Mouse (Mus musculus): ENCODE measurements around the gene Arhgap24. TPM values are rescaled to one million over a fixed set of nuclear protein-coding genes. Genes with fewer than 3 reads are reported as not detected.

The Arhgap24 gene
- polyA plus RNA-seq, 1 experiment from 2014 or later: 23.8 TPM

DNA sequence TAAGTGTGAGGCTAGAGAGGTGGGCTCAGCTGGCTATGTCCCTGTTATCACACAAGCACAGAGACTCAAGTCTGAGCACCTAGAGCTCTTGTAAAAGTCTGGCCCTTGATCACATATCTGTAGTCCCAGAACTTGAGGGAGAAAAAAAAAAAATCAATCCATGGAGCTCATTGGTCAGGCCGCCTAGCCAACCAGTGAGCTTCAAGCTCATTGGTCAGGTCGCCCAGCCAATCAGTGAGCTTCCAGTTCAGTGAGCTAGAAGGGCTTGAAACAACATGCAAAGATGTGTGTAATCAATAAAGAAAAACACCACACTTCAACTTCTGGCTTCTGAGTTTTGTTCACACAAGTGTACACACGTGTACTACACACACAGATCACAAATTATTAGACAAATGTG lies 242.4 kb downstream of the Arhgap24 start:
- Histone ChIP-seq H3K36me3 (no peaks in the 10 kb centered on the region), H3K9ac (no peak overlapping the region), H3K27ac (no peak overlapping the region), H3K9me3 (no peaks in the 10 kb centered on the region), H3K4me1 (peaks cover 36% of the 10 kb centered on the region), H3K27me3 (no peaks in the 10 kb centered on the region), H3K4me2 (no peak overlapping the region), H3K4me3 (no peak overlapping the region)
- WGBS: 91% methylated on average over 3 of the region's 3 CpGs
- ATAC-seq (ENCODE audit: insufficient number of reproducible peaks, insufficient read depth, low FRiP score, low TSS enrichment, low read depth): no peak

DNA sequence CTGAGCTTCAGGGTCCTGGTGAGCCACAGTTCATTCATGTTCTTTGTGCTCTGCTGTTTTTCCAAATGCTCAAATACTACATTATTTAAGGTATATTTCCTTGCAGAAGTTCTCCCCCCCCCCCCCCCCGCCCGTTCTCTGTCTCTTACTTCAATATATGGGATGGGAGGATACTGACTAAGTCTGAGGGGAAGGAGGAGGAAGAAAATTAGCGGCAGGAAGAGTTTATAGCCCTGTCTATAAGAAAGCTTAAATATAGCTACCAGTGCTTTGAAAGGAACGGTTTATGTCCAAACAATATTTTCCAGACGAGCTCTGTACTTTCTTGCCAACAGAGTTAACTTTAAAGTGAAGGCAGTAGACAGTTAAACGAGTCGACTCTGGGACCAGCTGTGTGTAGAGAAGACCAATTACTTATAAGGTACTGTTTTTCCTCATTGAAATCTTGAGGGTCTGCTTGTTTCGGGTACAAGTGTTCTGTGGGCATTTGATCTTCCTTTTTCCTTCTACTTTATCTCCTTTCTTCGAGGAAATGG lies 243.7 kb downstream of the Arhgap24 start:
- WGBS: 18% methylated on average over 9 of the region's 9 CpGs
- peak overlapping the region; percentile 37 for H3K4me2 ChIP-seq
- peaks cover 29% of the 10 kb centered on the region for H3K4me1 ChIP-seq
- no peak for ATAC-seq (ENCODE audit: insufficient number of reproducible peaks, insufficient read depth, low FRiP score, low TSS enrichment, low read depth)
- no peaks in the 10 kb centered on the region for H3K27me3 ChIP-seq
- H3K27ac ChIP-seq: peak overlapping the region; percentile 49
- H3K9me3 ChIP-seq: no peaks in the 10 kb centered on the region
- peak overlapping the region; percentile 17 for H3K4me3 ChIP-seq
- H3K36me3 ChIP-seq: no peaks in the 10 kb centered on the region
- H3K9ac ChIP-seq: 0 out of 2 replicates have a peak overlapping the region, but pooled peaks have one; percentile 3

GRCm38 (mm10) chr5:102725365-102725764 lies 244.2 kb downstream of the Arhgap24 start:
- peak overlapping the region; percentile 49 for H3K27ac ChIP-seq
- 65% methylated on average over 6 of the region's 6 CpGs for WGBS
- no peaks in the 10 kb centered on the region for H3K27me3 ChIP-seq
- H3K4me1 ChIP-seq: peaks cover 26% of the 10 kb centered on the region
- ATAC-seq (ENCODE audit: insufficient number of reproducible peaks, insufficient read depth, low FRiP score, low TSS enrichment, low read depth): no peak
- no peaks in the 10 kb centered on the region for H3K36me3 ChIP-seq
- peak overlapping the region; percentile 17 for H3K4me3 ChIP-seq
- no peak overlapping the region for H3K9ac ChIP-seq
- peak overlapping the region; percentile 37 for H3K4me2 ChIP-seq
- H3K9me3 ChIP-seq: no peaks in the 10 kb centered on the region

GRCm38 (mm10) chr5:102726985-102727384 lies 245.8 kb downstream of the Arhgap24 start:
- Histone ChIP-seq H3K27ac (no peak overlapping the region), H3K27me3 (no peaks in the 10 kb centered on the region), H3K4me1 (peaks cover 26% of the 10 kb centered on the region), H3K4me3 (no peak overlapping the region), H3K4me2 (no peak overlapping the region), H3K9me3 (no peaks in the 10 kb centered on the region), H3K9ac (no peak overlapping the region), H3K36me3 (no peaks in the 10 kb centered on the region)
- 64% methylated on average over 4 of the region's 4 CpGs for WGBS
- ATAC-seq (ENCODE audit: insufficient number of reproducible peaks, insufficient read depth, low FRiP score, low TSS enrichment, low read depth): no peak

- Histone ChIP-seq H3K27me3 (no peaks in the 10 kb centered on the region), H3K9ac (no peak overlapping the region), H3K4me2 (no peak overlapping the region), H3K36me3 (no peaks in the 10 kb centered on the region), H3K9me3 (no peaks in the 10 kb centered on the region), H3K4me3 (no peak overlapping the region), H3K27ac (no peak overlapping the region), H3K4me1 (peaks cover 26% of the 10 kb centered on the region)
- ATAC-seq (ENCODE audit: insufficient number of reproducible peaks, insufficient read depth, low FRiP score, low TSS enrichment, low read depth): no peak
These were observed 247.3 kb downstream of the Arhgap24 start for GRCm38 (mm10) chr5:102728531-102728930.

GRCm38 (mm10) chr5:102729476-102729875 lies 248.3 kb downstream of the Arhgap24 start:
- Histone ChIP-seq H3K36me3 (no peaks in the 10 kb centered on the region), H3K9ac (no peak overlapping the region), H3K4me2 (no peak overlapping the region), H3K9me3 (no peaks in the 10 kb centered on the region), H3K4me1 (peaks cover 22% of the 10 kb centered on the region), H3K4me3 (no peak overlapping the region), H3K27ac (no peak overlapping the region), H3K27me3 (no peaks in the 10 kb centered on the region)
- no peak for ATAC-seq (ENCODE audit: insufficient number of reproducible peaks, insufficient read depth, low FRiP score, low TSS enrichment, low read depth)
- WGBS: 74% methylated on average over 3 of the region's 3 CpGs

- H3K4me2 ChIP-seq: no peak overlapping the region
- no peaks in the 10 kb centered on the region for H3K36me3 ChIP-seq
- no peaks in the 10 kb centered on the region for H3K27me3 ChIP-seq
- no peak overlapping the region for H3K4me3 ChIP-seq
- ATAC-seq (ENCODE audit: insufficient number of reproducible peaks, insufficient read depth, low FRiP score, low TSS enrichment, low read depth): no peak
- 44% methylated on average over 5 of the region's 5 CpGs for WGBS
- H3K9me3 ChIP-seq: no peaks in the 10 kb centered on the region
- H3K4me1 ChIP-seq: peaks cover 19% of the 10 kb centered on the region
- H3K27ac ChIP-seq: peak overlapping the region; percentile 74
- H3K9ac ChIP-seq: no peak overlapping the region
These were observed 254.9 kb downstream of the Arhgap24 start for GRCm38 (mm10) chr5:102736131-102736530.

- Histone ChIP-seq H3K4me3 (no peak overlapping the region), H3K9me3 (no peaks in the 10 kb centered on the region), H3K27me3 (no peaks in the 10 kb centered on the region), H3K4me2 (no peak overlapping the region), H3K36me3 (no peaks in the 10 kb centered on the region), H3K9ac (no peak overlapping the region), H3K4me1 (peaks cover 20% of the 10 kb centered on the region; the same call in 1 of the 2 replicates), H3K27ac (no peak overlapping the region)
- ATAC-seq (ENCODE audit: insufficient number of reproducible peaks, insufficient read depth, low FRiP score, low TSS enrichment, low read depth): no peak
- 55% methylated on average over 5 of the region's 5 CpGs for WGBS
These were observed 261.5 kb downstream of the Arhgap24 start for GRCm38 (mm10) chr5:102742554-102743255.

GRCm38 (mm10) chr5:102743436-102743835 lies 262.2 kb downstream of the Arhgap24 start:
- Histone ChIP-seq H3K36me3 (no peaks in the 10 kb centered on the region), H3K4me2 (no peak overlapping the region), H3K27me3 (no peaks in the 10 kb centered on the region), H3K9ac (no peak overlapping the region), H3K4me1 (peaks cover 19% of the 10 kb centered on the region; the same call in 1 of the 2 replicates), H3K27ac (no peak overlapping the region), H3K9me3 (no peaks in the 10 kb centered on the region), H3K4me3 (no peak overlapping the region)
- ATAC-seq (ENCODE audit: insufficient number of reproducible peaks, insufficient read depth, low FRiP score, low TSS enrichment, low read depth): no peak
- 68% methylated on average over 3 of the region's 3 CpGs for WGBS

DNA sequence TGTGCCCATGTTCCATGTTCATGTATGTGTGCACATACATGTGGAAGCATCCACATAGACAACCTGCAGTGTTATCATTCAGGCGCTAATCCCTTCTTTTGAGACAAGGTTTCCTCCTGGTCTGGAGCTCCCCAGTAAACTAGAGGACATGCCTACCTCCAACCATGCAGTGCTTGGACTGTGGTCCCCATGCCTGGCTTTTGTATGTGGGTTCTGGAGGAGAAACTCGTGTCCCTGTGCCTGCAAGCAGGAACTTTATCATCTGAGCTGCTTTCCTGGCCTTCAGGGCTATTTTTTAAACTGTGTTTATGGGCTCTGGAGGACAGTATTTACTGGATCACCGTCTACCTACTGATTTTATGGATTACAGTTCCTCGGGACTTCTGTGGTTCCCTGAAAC lies 262.9 kb downstream of the Arhgap24 start:
- H3K4me3 ChIP-seq: no peak overlapping the region
- H3K9ac ChIP-seq: no peak overlapping the region
- no peak overlapping the region for H3K4me2 ChIP-seq
- no peaks in the 10 kb centered on the region for H3K27me3 ChIP-seq
- H3K4me1 ChIP-seq: peaks cover 17% of the 10 kb centered on the region; the same call in 1 of the 2 replicates
- no peaks in the 10 kb centered on the region for H3K36me3 ChIP-seq
- 79% methylated on average over 4 of the region's 4 CpGs for WGBS
- no peak overlapping the region for H3K27ac ChIP-seq
- no peaks in the 10 kb centered on the region for H3K9me3 ChIP-seq
- ATAC-seq (ENCODE audit: insufficient number of reproducible peaks, insufficient read depth, low FRiP score, low TSS enrichment, low read depth): no peak

- H3K27me3 ChIP-seq: no peaks in the 10 kb centered on the region
- no peak overlapping the region for H3K27ac ChIP-seq
- H3K36me3 ChIP-seq: no peaks in the 10 kb centered on the region
- H3K9ac ChIP-seq: no peak overlapping the region
- H3K4me3 ChIP-seq: no peak overlapping the region
- no peak overlapping the region for H3K4me2 ChIP-seq
- H3K4me1 ChIP-seq: peaks cover 25% of the 10 kb centered on the region
- ATAC-seq (ENCODE audit: insufficient number of reproducible peaks, insufficient read depth, low FRiP score, low TSS enrichment, low read depth): no peak
- no peaks in the 10 kb centered on the region for H3K9me3 ChIP-seq
- 68% methylated on average over 9 of the region's 9 CpGs for WGBS
These were observed 267.0 kb downstream of the Arhgap24 start for GRCm38 (mm10) chr5:102748146-102748545.

- Histone ChIP-seq H3K4me1 (peaks cover 25% of the 10 kb centered on the region), H3K27ac (no peak overlapping the region), H3K9ac (no peak overlapping the region), H3K9me3 (no peaks in the 10 kb centered on the region), H3K4me3 (no peak overlapping the region), H3K4me2 (no peak overlapping the region), H3K36me3 (no peaks in the 10 kb centered on the region), H3K27me3 (no peaks in the 10 kb centered on the region)
- no peak for ATAC-seq (ENCODE audit: insufficient number of reproducible peaks, insufficient read depth, low FRiP score, low TSS enrichment, low read depth)
- WGBS: 45% methylated on average over 8 of the region's 8 CpGs
These were observed 267.8 kb downstream of the Arhgap24 start for GRCm38 (mm10) chr5:102749020-102749419.
